Mouse (Mus musculus): ENCODE measurements at regions not wholly inside any gene's neighbourhood (a gene's known extent, or its start where the extent isn't known, plus 50 kb on each side); places are given as distances from the start of the nearest gene placed in this dataset.

GRCm38 (mm10) chr10:30279978-30280377 lies 79.6 kb upstream of the Cenpw start:
- no peak for DNase-seq (ENCODE audit: low spot score)
- intact Hi-C loops (cut with DNase I): no loop called here

GRCm38 (mm10) chr10:30278987-30279386 lies 78.6 kb upstream of the Cenpw start:
- no peak for DNase-seq (ENCODE audit: low spot score)
- intact Hi-C loops (cut with DNase I): no loop called here

- intact Hi-C loops (cut with DNase I): no loop called here
- no peak for DNase-seq (ENCODE audit: low spot score)
Measured at GRCm38 (mm10) chr10:30265129-30265528, 64.8 kb upstream of the Cenpw start.

- intact Hi-C loops (cut with DNase I): no loop called here
- DNase-seq (ENCODE audit: low spot score): no peak
Measured at GRCm38 (mm10) chr10:30259716-30260115, 59.4 kb upstream of the Cenpw start.

- DNase-seq (ENCODE audit: low spot score): no peak
- intact Hi-C loops (cut with DNase I): no loop called here
Measured at GRCm38 (mm10) chr10:30257889-30258288, 57.5 kb upstream of the Cenpw start.

All from heart, postnatal 25 days (tissue).